Mouse (Mus musculus) lung, adult 2 months (tissue): ENCODE measurements around the gene Rab20.

Experiments used
- CTCF ChIP-seq: fragments of 200-500 bp; IDR thresholded peaks from 2 replicates; pipeline ENCODE4 v1.5.1; 2011; ENCODE audit warnings: mild to moderate bottlenecking, low read length, control low read depth; ENCODE audit not compliant: insufficient read depth
- POLR2A ChIP-seq: fragments of 200-500 bp; IDR thresholded peaks from 2 replicates; pipeline ENCODE4 v1.6.1; 2011; ENCODE audit warnings: low read depth, mild to moderate bottlenecking, control low read depth, low read length, borderline replicate concordance; ENCODE audit errors: extremely low read depth

DNA sequence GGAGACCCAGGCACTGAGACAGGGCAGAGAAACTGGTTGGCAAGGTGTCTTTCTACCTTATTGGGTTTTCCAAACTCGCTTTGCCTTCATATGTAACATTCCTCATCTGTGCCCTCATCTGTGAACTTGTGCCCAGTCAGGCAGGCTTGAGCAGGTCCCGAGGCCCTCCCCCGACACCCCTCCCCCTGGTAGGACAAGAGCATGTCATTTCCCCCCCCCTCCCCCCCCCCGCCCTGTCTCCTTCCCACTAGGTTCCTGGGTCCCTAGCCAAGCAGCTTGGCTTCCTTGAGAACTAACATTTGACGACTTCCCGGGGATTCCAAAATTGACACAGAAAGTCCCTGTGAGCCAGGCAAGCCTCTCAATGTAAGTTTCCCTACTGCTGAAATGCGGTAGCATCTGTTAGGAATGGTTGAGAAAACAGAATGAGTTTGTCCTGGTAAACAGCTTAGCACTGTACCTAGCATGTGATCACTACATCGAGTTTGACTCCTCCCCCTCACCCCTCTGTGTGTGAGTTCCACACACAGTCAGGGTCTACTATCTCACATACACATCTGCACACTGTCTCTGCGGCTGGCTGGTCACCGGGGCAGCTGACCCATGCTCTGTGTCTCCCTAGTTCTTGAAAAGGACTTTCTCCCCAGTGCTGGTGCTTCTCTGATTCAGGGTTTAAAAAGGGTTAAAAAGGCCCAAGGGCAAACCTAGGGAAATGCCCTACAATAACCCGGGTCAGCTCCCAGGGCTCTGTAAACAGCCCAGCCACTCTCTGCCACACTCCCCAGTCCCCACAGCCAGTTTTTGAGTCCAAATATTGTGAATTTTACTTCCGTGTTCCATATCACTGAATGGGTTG lies 20.3 kb downstream of the Rab20 start:
- TF ChIP-seq POLR2A (no peak), CTCF (no peak)
